ENCODE assay signal across 16 mouse cellular contexts in genomic region chr17:56020400-56021084, GRCm38 (mm10). TPM values are rescaled to one million over a fixed set of nuclear protein-coding genes. Genes with fewer than 3 reads are reported as not detected.
DNase-seq lines count a peak whose midpoint lies in the region; ATAC-seq lines count a peak whose summit lies in the region.
"Had no signal": no experiment of that assay in that cellular context is flagged by ENCODE, and none has a peak within 500 bp of the region (broad histone marks: within the 10 kb centered on the region; RNA-seq: fewer than 3 reads in every experiment).

No protein-coding gene starts in this region.

- H3K4me1 ChIP-seq in forebrain, embryonic 13.5 days, result peaks cover 6% of the 10 kb centered on the region; the same call in 1 of the 2 replicates
- H3K4me1 ChIP-seq in forebrain, embryonic 10.5 days, result peaks cover 15% of the 10 kb centered on the region
- peaks cover 49% of the 10 kb centered on the region for H3K4me1 ChIP-seq in hindbrain, embryonic 13.5 days (replicated peaks)
- H3K4me1 ChIP-seq in hindbrain, embryonic 11.5 days (replicated peaks; ENCODE audit: control insufficient read depth, insufficient read depth, low read length), result peaks cover 3% of the 10 kb centered on the region; the same call in 1 of the 2 replicates
- H3K4me1 ChIP-seq: limb, embryonic 12.5 days had no signal

- over 99% methylated on average over 6 of the region's 6 CpGs for WGBS in forebrain, embryonic 13.5 days
- 90% methylated on average over 6 of the region's 6 CpGs for WGBS in forebrain, embryonic 10.5 days
- WGBS in hindbrain, embryonic 13.5 days, result 95% methylated on average over 6 of the region's 6 CpGs
- WGBS in hindbrain, embryonic 11.5 days, result 96% methylated on average over 6 of the region's 6 CpGs

- ATAC-seq in forebrain, embryonic 13.5 days, result no peak
- ATAC-seq in hindbrain, embryonic 13.5 days (ENCODE audit: low FRiP score), result 0 out of 2 replicates have a peak, but pooled peaks have one; percentile 8
- no peak for ATAC-seq in hindbrain, embryonic 11.5 days (ENCODE audit: low FRiP score)
- no peak for ATAC-seq in megakaryocyte progenitor cell, adult 5-6 weeks (replicated peaks; ENCODE audit: poor library complexity)
- no peak for ATAC-seq in erythroid progenitor cell, adult 5-6 weeks (replicated peaks; ENCODE audit: low FRiP score, poor library complexity, severe bottlenecking)

- H3K27ac ChIP-seq in forebrain, embryonic 13.5 days, result 0 out of 2 replicates have a peak overlapping the region, but pooled peaks have one; percentile 1
- H3K27ac ChIP-seq in forebrain, embryonic 10.5 days, result no peak overlapping the region
- H3K27ac ChIP-seq in hindbrain, embryonic 13.5 days, result peak overlapping the region; percentile 56
- H3K27ac ChIP-seq in hindbrain, embryonic 11.5 days (ENCODE audit: low read depth, low read length), result no peak overlapping the region
- H3K27ac ChIP-seq: kidney, embryonic 15.5 days had no signal

- no peak overlapping the region for H3K9ac ChIP-seq in forebrain, embryonic 13.5 days
- no peak overlapping the region for H3K9ac ChIP-seq in hindbrain, embryonic 13.5 days
- H3K9ac ChIP-seq in hindbrain, embryonic 11.5 days (ENCODE audit: low read depth, low read length), result no peak overlapping the region
- H3K9ac ChIP-seq: kidney, embryonic 15.5 days; limb, embryonic 12.5 days had no signal

- DNase-seq in forebrain, embryonic 10.5 days (ENCODE audit: extremely low spot score, low spot score), result no peak
- DNase-seq in hindbrain, embryonic 11.5 days (ENCODE audit: low spot score), result no peak
- DNase-seq in thymus, postnatal 4 days, result peak; percentile 47
- DNase-seq in thymus, postnatal 36 days, result no peak
- DNase-seq: gastrocnemius, postnatal 14 days; lung, adult 18-20 months had no signal

- H3K36me3 ChIP-seq in forebrain, embryonic 13.5 days (ENCODE audit: poor library complexity, severe bottlenecking), result peaks cover 60% of the 10 kb centered on the region
- H3K36me3 ChIP-seq in forebrain, embryonic 10.5 days (replicated peaks), result peaks cover 88% of the 10 kb centered on the region
- peaks cover 59% of the 10 kb centered on the region for H3K36me3 ChIP-seq in hindbrain, embryonic 13.5 days
- peaks cover 21% of the 10 kb centered on the region for H3K36me3 ChIP-seq in hindbrain, embryonic 11.5 days (ENCODE audit: control insufficient read depth, insufficient read depth, low read length)

- H3K4me2 ChIP-seq in forebrain, embryonic 13.5 days, result no peak overlapping the region
- H3K4me2 ChIP-seq in hindbrain, embryonic 13.5 days, result no peak overlapping the region
- H3K4me2 ChIP-seq in hindbrain, embryonic 11.5 days (replicated peaks; ENCODE audit: low read depth, low read length), result no peak overlapping the region
- H3K4me2 ChIP-seq: kidney, embryonic 15.5 days; limb, embryonic 12.5 days had no signal

- H3K27me3 ChIP-seq in forebrain, embryonic 13.5 days, result no peaks in the 10 kb centered on the region
- H3K27me3 ChIP-seq in forebrain, embryonic 10.5 days (ENCODE audit: poor library complexity, severe bottlenecking), result no peaks in the 10 kb centered on the region
- H3K27me3 ChIP-seq in hindbrain, embryonic 13.5 days, result no peaks in the 10 kb centered on the region
- H3K27me3 ChIP-seq in hindbrain, embryonic 11.5 days (ENCODE audit: control insufficient read depth, insufficient read depth, low read length), result no peaks in the 10 kb centered on the region
- H3K27me3 ChIP-seq: kidney, embryonic 15.5 days; limb, embryonic 12.5 days had no signal

- no peak overlapping the region for H3K4me3 ChIP-seq in forebrain, embryonic 13.5 days
- no peak overlapping the region for H3K4me3 ChIP-seq in forebrain, embryonic 10.5 days
- no peak overlapping the region for H3K4me3 ChIP-seq in hindbrain, embryonic 13.5 days
- no peak overlapping the region for H3K4me3 ChIP-seq in hindbrain, embryonic 11.5 days (ENCODE audit: low read depth, low read length)
- H3K4me3 ChIP-seq: erythroblast, embryonic 14.5 days; kidney, embryonic 15.5 days; limb, embryonic 12.5 days had no signal

- H3K9me3 ChIP-seq in forebrain, embryonic 13.5 days (replicated peaks), result no peaks in the 10 kb centered on the region
- no peaks in the 10 kb centered on the region for H3K9me3 ChIP-seq in forebrain, embryonic 10.5 days
- no peaks in the 10 kb centered on the region for H3K9me3 ChIP-seq in hindbrain, embryonic 13.5 days
- no peaks in the 10 kb centered on the region for H3K9me3 ChIP-seq in hindbrain, embryonic 11.5 days (ENCODE audit: control insufficient read depth, low read length)
- H3K9me3 ChIP-seq: kidney, embryonic 15.5 days; limb, embryonic 12.5 days had no signal

RNA-seq across cellular contexts. Expression of gene Mpnd, which starts 15.0 kb away (rescaled TPM):
- polyA plus RNA-seq in forebrain, embryonic 13.5 days (2015; fragmentation: Nextera tagmentation; extraction: Ambion mirVana), result 168 TPM in 2 replicates
- 105 and 114 TPM in 2 replicates for polyA plus RNA-seq in forebrain, embryonic 10.5 days (2016; fragmentation: Nextera tagmentation; extraction: Ambion mirVana)
- polyA plus RNA-seq in hindbrain, embryonic 13.5 days (2015; fragmentation: Nextera tagmentation; extraction: Ambion mirVana), result 159 and 163 TPM in 2 replicates
- 141 and 163 TPM in 2 replicates for polyA plus RNA-seq in hindbrain, embryonic 11.5 days (2014; fragmentation: Nextera tagmentation; extraction: Ambion mirVana)
- total RNA-seq in megakaryocyte progenitor cell, adult 5-6 weeks (2015), result 9.2 and 17.4 TPM in 2 replicates
- 76.6 and 92.5 TPM in 2 replicates for total RNA-seq in megakaryocyte progenitor cell, adult 5-6 weeks (2017)
- 4.0 and 6.7 TPM in 2 replicates for total RNA-seq in erythroid progenitor cell, adult 5-6 weeks (2015; ENCODE audit: low replicate concordance)
- total RNA-seq in erythroid progenitor cell, adult 5-6 weeks (2017; ENCODE audit: low replicate concordance), result 2.3 and 35.3 TPM in 2 replicates

RNA-seq across cellular contexts. Expression of gene Stap2, which starts 15.2 kb away (rescaled TPM):
- 3.9 and 4.8 TPM in 2 replicates for polyA plus RNA-seq in forebrain, embryonic 13.5 days (2015; fragmentation: Nextera tagmentation; extraction: Ambion mirVana)
- polyA plus RNA-seq in forebrain, embryonic 10.5 days (2016; fragmentation: Nextera tagmentation; extraction: Ambion mirVana), result 5.6 and 7.4 TPM in 2 replicates
- 5.7 and 5.8 TPM in 2 replicates for polyA plus RNA-seq in hindbrain, embryonic 13.5 days (2015; fragmentation: Nextera tagmentation; extraction: Ambion mirVana)
- polyA plus RNA-seq in hindbrain, embryonic 11.5 days (2014; fragmentation: Nextera tagmentation; extraction: Ambion mirVana), result 5.1 and 6.3 TPM in 2 replicates
- total RNA-seq in megakaryocyte progenitor cell, adult 5-6 weeks (2015), result 0.32 TPM in 1 of 2 replicates, not detected in the other
- total RNA-seq in megakaryocyte progenitor cell, adult 5-6 weeks (2017), result not detected in 2 replicates
- not detected in 2 replicates for total RNA-seq in erythroid progenitor cell, adult 5-6 weeks (2015; ENCODE audit: low replicate concordance)
- 0.98 TPM in 1 of 2 replicates, not detected in the other for total RNA-seq in erythroid progenitor cell, adult 5-6 weeks (2017; ENCODE audit: low replicate concordance)
- total RNA-seq: monocyte, adult 5-6 weeks had no signal
- polyA plus RNA-seq: erythroblast, embryonic 14.5 days had no signal

RNA-seq across cellular contexts. Expression of gene Sh3gl1, which starts 15.9 kb away (rescaled TPM):
- polyA plus RNA-seq in forebrain, embryonic 13.5 days (2015; fragmentation: Nextera tagmentation; extraction: Ambion mirVana), result 116 and 127 TPM in 2 replicates
- polyA plus RNA-seq in forebrain, embryonic 10.5 days (2016; fragmentation: Nextera tagmentation; extraction: Ambion mirVana), result 152 and 157 TPM in 2 replicates
- polyA plus RNA-seq in hindbrain, embryonic 13.5 days (2015; fragmentation: Nextera tagmentation; extraction: Ambion mirVana), result 116 and 118 TPM in 2 replicates
- 112 and 114 TPM in 2 replicates for polyA plus RNA-seq in hindbrain, embryonic 11.5 days (2014; fragmentation: Nextera tagmentation; extraction: Ambion mirVana)
- 19.1 TPM in 2 replicates for total RNA-seq in megakaryocyte progenitor cell, adult 5-6 weeks (2015)
- total RNA-seq in megakaryocyte progenitor cell, adult 5-6 weeks (2017), result 22.1 and 25.0 TPM in 2 replicates
- 14.4 and 14.7 TPM in 2 replicates for total RNA-seq in erythroid progenitor cell, adult 5-6 weeks (2015; ENCODE audit: low replicate concordance)
- 27.6 and 28.1 TPM in 2 replicates for total RNA-seq in erythroid progenitor cell, adult 5-6 weeks (2017; ENCODE audit: low replicate concordance)

RNA-seq across cellular contexts. Expression of gene Chaf1a, which starts 19.7 kb away (rescaled TPM):
- polyA plus RNA-seq in forebrain, embryonic 13.5 days (2015; fragmentation: Nextera tagmentation; extraction: Ambion mirVana), result 22.0 and 26.7 TPM in 2 replicates
- 53.9 and 54.7 TPM in 2 replicates for polyA plus RNA-seq in forebrain, embryonic 10.5 days (2016; fragmentation: Nextera tagmentation; extraction: Ambion mirVana)
- polyA plus RNA-seq in hindbrain, embryonic 13.5 days (2015; fragmentation: Nextera tagmentation; extraction: Ambion mirVana), result 6.1 and 6.9 TPM in 2 replicates
- polyA plus RNA-seq in hindbrain, embryonic 11.5 days (2014; fragmentation: Nextera tagmentation; extraction: Ambion mirVana), result 16.1 and 18.9 TPM in 2 replicates
- total RNA-seq in megakaryocyte progenitor cell, adult 5-6 weeks (2015), result 15.5 and 16.7 TPM in 2 replicates
- total RNA-seq in megakaryocyte progenitor cell, adult 5-6 weeks (2017), result 32.3 and 33.9 TPM in 2 replicates
- 26.4 and 28.1 TPM in 2 replicates for total RNA-seq in erythroid progenitor cell, adult 5-6 weeks (2015; ENCODE audit: low replicate concordance)
- total RNA-seq in erythroid progenitor cell, adult 5-6 weeks (2017; ENCODE audit: low replicate concordance), result 32.6 and 39.0 TPM in 2 replicates

RNA-seq across cellular contexts. Expression of gene Fsd1, which starts 34.2 kb away (rescaled TPM):
- polyA plus RNA-seq in forebrain, embryonic 13.5 days (2015; fragmentation: Nextera tagmentation; extraction: Ambion mirVana), result 96.0 and 113 TPM in 2 replicates
- polyA plus RNA-seq in forebrain, embryonic 10.5 days (2016; fragmentation: Nextera tagmentation; extraction: Ambion mirVana), result 74.4 and 80.9 TPM in 2 replicates
- polyA plus RNA-seq in hindbrain, embryonic 13.5 days (2015; fragmentation: Nextera tagmentation; extraction: Ambion mirVana), result 159 and 172 TPM in 2 replicates
- 65.0 and 66.5 TPM in 2 replicates for polyA plus RNA-seq in hindbrain, embryonic 11.5 days (2014; fragmentation: Nextera tagmentation; extraction: Ambion mirVana)
- total RNA-seq in megakaryocyte progenitor cell, adult 5-6 weeks (2015), result not detected in 2 replicates
- total RNA-seq in megakaryocyte progenitor cell, adult 5-6 weeks (2017), result not detected in 2 replicates
- total RNA-seq in erythroid progenitor cell, adult 5-6 weeks (2015; ENCODE audit: low replicate concordance), result not detected in 2 replicates
- total RNA-seq in erythroid progenitor cell, adult 5-6 weeks (2017; ENCODE audit: low replicate concordance), result not detected in 2 replicates
- total RNA-seq: hematopoietic stem cell, adult 5-6 weeks; MEL; monocyte, adult 5-6 weeks had no signal
- polyA plus RNA-seq: erythroblast, embryonic 14.5 days had no signal

Comparison
In these comparisons a context has a peak if more than half of its experiments do, and no peak if none do; other contexts are left out.
1. H3K27ac ChIP-seq: peak in forebrain, embryonic 13.5 days (single experiment) and hindbrain, embryonic 13.5 days (single experiment); none in forebrain, embryonic 10.5 days (single experiment) and hindbrain, embryonic 11.5 days (single experiment).